Mouse (Mus musculus) ovary, adult 18-20 months (tissue): ENCODE measurements around the gene Hist1h2bc.

ENCODE experiments used
- DNase-seq: peaks from one replicate; pipeline ENCODE4 v3.0.0; 2022; ENCODE audit warnings: low spot score, mixed read lengths

The Hist1h2bc gene

GRCm38 (mm10) chr13:23737091-23737490, 53.1 kb downstream of the Hist1h2bc start:
- no peak for DNase-seq

- DNase-seq = no peak
These were observed 54.0 kb downstream of the Hist1h2bc start for GRCm38 (mm10) chr13:23738041-23738440.

GRCm38 (mm10) chr13:23738677-23739068, 54.7 kb downstream of the Hist1h2bc start, which contains the start of gene Hist1h1c:
Gene Hist1h1c, plus strand, starts transcription at chr13:23738808.
- peak; percentile 84 for DNase-seq

GRCm38 (mm10) chr13:23739069-23739921, 55.3 kb downstream of the Hist1h2bc start:
- DNase-seq = peak; percentile 93

- DNase-seq = no peak
These were observed 55.9 kb downstream of the Hist1h2bc start for GRCm38 (mm10) chr13:23739922-23740252.

- DNase-seq = no peak
These were observed 56.3 kb downstream of the Hist1h2bc start for GRCm38 (mm10) chr13:23740256-23740840.

GRCm38 (mm10) chr13:23740910-23741309, 56.9 kb downstream of the Hist1h2bc start:
- no peak for DNase-seq

- DNase-seq = no peak
These were observed 58.0 kb downstream of the Hist1h2bc start for GRCm38 (mm10) chr13:23742007-23742406.
